Mouse (Mus musculus) intestine, embryonic 14.5 days (tissue): Measurements from ENCODE around the gene Gfy. TPM values are rescaled to one million over a fixed set of nuclear protein-coding genes. Genes with fewer than 3 reads are reported as not detected.
A peak's percentile ranks its signal among the peaks of the same experiment; 100 is the strongest.

Experiments used
- ATAC-seq: fragments of 200-750 bp; cut with Nextera tagmentation; replicated peaks from 2 replicates; pipeline ENCODE4 v1.8.0; 2017; ENCODE audit warnings: low read depth, moderate number of reproducible peaks, moderate TSS enrichment, moderate library complexity; ENCODE audit not compliant: low FRiP score, low TSS enrichment
- DNase-seq: peaks from one replicate; pipeline ENCODE4 v3.0.0-alpha.2; 2018; ENCODE audit warnings: low spot score
- H3K27ac ChIP-seq: fragments of 300-500 bp; sonication (generic); 2 replicates; pipeline ENCODE4 v1.5.1; 2014; ENCODE audit warnings: low read depth, mild to moderate bottlenecking, control low read depth
- H3K27me3 ChIP-seq: fragments of 300-500 bp; sonication (generic); replicated peaks from 2 replicates; pipeline ENCODE4 v1.6.1; 2014; ENCODE audit warnings: low read length, control low read depth; ENCODE audit not compliant: control insufficient read depth, insufficient read depth
- H3K36me3 ChIP-seq: fragments of 300-500 bp; sonication (generic); 2 replicates; pipeline ENCODE4 v1.6.1; 2014; ENCODE audit warnings: low read length, control low read depth; ENCODE audit not compliant: control insufficient read depth, insufficient read depth
- H3K4me1 ChIP-seq: fragments of 300-500 bp; sonication (generic); replicated peaks from 2 replicates; pipeline ENCODE4 v1.6.1; 2014; ENCODE audit warnings: low read length, control low read depth, mixed read lengths; ENCODE audit not compliant: control insufficient read depth, insufficient read depth
- H3K4me2 ChIP-seq: fragments of 300-500 bp; sonication (generic); 2 replicates; pipeline ENCODE4 v1.6.1; 2014; ENCODE audit warnings: low read length
- H3K4me3 ChIP-seq: fragments of 300-500 bp; sonication (generic); 2 replicates; pipeline ENCODE4 v1.5.1; 2014; ENCODE audit warnings: low read depth, low read length, control low read depth, mixed read lengths
- H3K9ac ChIP-seq: fragments of 300-500 bp; sonication (generic); 2 replicates; pipeline ENCODE4 v1.6.1; 2014; ENCODE audit warnings: mild to moderate bottlenecking, low read length
- H3K9me3 ChIP-seq: fragments of 300-500 bp; sonication (generic); 2 replicates; pipeline ENCODE4 v1.6.1; 2016; ENCODE audit warnings: low read length, control low read depth; ENCODE audit not compliant: control insufficient read depth
- WGBS: fragments of 180-500 bp; shearing (Covaris S2); extraction: QIAGEN DNeasy Blood & Tissue Kit; methylation state at CpG from one replicate; pipeline ENCODE4 v1.1.7; 2014; 5-methylcytosine and 5-hydroxymethylcytosine counted together
- polyA plus RNA-seq: library from polyadenylated mRNA; unstranded; fragments of >200 nt; fragmentation: Nextera tagmentation; extraction: Ambion mirVana; gene quantifications from 2 replicates; pipeline ENCODE4 v1.2.1, GENCODE M21; 2014

Gene Gfy
- polyA plus RNA-seq, 1 experiment from 2014 or later: not detected

DNA sequence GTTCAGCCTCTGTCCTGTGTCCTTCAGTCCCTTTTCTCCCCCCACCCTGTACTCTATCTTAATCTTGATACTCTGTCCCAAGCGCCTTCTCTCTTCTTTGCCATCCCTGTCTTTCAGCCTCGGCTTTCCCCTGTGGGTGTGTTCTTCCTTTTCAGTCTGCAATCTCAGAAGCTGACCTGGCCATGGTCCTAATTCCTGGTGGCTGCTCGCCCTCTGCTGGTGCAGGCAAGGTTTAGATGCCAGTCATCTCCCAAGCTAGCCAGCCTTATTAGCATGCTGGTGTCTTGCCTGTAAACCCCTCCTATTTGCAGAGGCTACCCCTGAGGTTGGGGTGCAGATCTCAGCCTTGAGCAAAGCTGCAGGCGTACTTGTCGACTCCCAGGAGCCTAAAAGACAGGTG is 19.1 kb upstream of the Gfy start:
- 12% methylated on average over 5 of the region's 5 CpGs for WGBS
- no peak for ATAC-seq
- H3K27ac ChIP-seq: no peak overlapping the region
- no peak overlapping the region for H3K9ac ChIP-seq
- no peaks in the 10 kb centered on the region for H3K36me3 ChIP-seq
- H3K4me2 ChIP-seq: no peak overlapping the region
- H3K27me3 ChIP-seq: no peaks in the 10 kb centered on the region; the same call in 1 of the 2 replicates
- H3K4me1 ChIP-seq: no peaks in the 10 kb centered on the region
- no peak overlapping the region for H3K4me3 ChIP-seq
- no peaks in the 10 kb centered on the region for H3K9me3 ChIP-seq
- DNase-seq: peak; percentile 71

DNA sequence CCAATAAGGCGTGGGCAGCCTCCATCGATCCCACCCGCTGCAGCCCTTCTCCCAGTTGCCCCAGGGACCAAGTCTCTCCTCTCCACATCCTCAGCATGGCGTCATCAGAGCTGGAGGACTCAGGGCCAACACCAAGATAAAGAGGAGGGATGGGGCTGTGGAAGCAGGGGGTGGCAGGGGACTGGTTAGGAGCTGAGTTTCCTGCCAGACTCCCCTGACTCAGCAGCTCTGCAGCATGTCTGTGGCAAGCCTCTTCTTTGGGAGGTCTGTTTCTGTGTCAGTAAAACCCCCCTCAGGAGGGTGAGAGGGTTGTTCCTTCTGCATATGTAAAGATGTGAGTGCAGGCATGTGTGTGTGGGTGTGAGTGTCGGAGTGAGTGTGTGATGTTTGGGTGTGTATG is 17.6 kb upstream of the Gfy start:
- no peak for ATAC-seq
- no peak overlapping the region for H3K27ac ChIP-seq
- H3K9me3 ChIP-seq: no peaks in the 10 kb centered on the region
- no peak overlapping the region for H3K4me3 ChIP-seq
- H3K36me3 ChIP-seq: no peaks in the 10 kb centered on the region
- DNase-seq: no peak
- no peaks in the 10 kb centered on the region for H3K4me1 ChIP-seq
- H3K4me2 ChIP-seq: no peak overlapping the region
- H3K27me3 ChIP-seq: no peaks in the 10 kb centered on the region
- WGBS: 57% methylated on average over 5 of the region's 5 CpGs
- H3K9ac ChIP-seq: no peak overlapping the region

DNA sequence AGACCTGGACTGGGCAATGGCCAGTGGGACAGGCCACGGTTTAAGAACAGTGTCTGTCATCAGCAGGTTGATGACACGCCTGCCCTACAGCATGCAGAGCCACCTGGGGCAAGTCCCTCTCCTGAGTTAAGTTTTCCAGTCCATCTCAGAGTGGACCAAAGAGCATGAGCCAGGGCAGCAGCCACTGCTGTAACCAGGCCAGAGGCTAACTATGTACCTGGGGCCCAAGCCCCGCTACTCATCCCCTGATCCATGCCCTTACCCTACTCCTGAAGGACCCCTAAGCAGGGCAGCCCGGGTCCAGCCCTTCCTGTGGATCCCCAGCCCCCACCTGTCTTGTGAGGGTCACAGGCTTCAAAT is 16.8 kb upstream of the Gfy start:
- Histone ChIP-seq H3K4me2 (no peak overlapping the region), H3K9ac (no peak overlapping the region), H3K9me3 (no peaks in the 10 kb centered on the region), H3K27me3 (no peaks in the 10 kb centered on the region), H3K27ac (no peak overlapping the region), H3K4me3 (no peak overlapping the region), H3K4me1 (no peaks in the 10 kb centered on the region), H3K36me3 (no peaks in the 10 kb centered on the region)
- DNase-seq: no peak
- no peak for ATAC-seq
- WGBS: 88% methylated on average over 4 of the region's 4 CpGs

DNA sequence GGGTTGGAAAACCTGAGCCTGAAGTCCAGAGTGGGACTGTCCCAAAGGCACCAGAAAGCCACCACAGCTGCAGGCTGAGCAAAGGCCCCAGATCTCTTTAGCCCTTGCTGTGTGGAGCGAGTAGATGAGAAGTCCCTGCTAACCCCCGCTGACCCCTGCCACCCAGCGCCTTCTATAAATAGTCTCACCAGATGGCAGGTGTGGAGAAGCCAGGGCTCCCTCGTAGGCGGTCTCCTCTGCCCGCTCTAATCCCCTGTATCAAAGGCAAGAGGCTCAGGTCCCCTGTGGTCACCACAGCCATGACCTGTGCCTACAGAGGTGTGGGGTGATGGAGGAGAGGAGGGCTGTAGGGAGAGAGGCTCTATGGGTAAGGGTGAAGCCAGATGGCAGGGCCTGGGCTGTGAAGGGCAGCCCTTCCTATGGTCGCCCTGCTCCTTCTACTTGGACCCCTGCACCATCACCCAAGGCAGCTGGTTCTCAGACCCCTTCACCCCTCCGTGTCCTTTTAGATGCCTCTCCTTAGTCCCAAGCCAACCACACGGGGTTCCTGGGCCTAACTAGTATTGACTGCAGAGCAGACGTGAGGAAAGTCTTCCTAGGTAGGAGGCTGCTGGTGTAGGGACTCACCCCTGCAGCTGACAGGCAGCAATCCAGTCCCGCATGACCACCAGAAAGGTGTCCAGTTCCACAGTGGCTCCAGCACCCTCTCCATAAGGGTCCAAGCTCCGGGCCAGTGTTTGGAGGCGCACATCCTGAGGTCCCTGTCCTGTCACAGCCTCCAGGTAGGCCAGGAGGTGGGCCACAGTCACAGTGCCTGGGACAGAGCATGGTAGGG is 16.2 kb upstream of the Gfy start:
- H3K4me2 ChIP-seq: no peak overlapping the region

DNA sequence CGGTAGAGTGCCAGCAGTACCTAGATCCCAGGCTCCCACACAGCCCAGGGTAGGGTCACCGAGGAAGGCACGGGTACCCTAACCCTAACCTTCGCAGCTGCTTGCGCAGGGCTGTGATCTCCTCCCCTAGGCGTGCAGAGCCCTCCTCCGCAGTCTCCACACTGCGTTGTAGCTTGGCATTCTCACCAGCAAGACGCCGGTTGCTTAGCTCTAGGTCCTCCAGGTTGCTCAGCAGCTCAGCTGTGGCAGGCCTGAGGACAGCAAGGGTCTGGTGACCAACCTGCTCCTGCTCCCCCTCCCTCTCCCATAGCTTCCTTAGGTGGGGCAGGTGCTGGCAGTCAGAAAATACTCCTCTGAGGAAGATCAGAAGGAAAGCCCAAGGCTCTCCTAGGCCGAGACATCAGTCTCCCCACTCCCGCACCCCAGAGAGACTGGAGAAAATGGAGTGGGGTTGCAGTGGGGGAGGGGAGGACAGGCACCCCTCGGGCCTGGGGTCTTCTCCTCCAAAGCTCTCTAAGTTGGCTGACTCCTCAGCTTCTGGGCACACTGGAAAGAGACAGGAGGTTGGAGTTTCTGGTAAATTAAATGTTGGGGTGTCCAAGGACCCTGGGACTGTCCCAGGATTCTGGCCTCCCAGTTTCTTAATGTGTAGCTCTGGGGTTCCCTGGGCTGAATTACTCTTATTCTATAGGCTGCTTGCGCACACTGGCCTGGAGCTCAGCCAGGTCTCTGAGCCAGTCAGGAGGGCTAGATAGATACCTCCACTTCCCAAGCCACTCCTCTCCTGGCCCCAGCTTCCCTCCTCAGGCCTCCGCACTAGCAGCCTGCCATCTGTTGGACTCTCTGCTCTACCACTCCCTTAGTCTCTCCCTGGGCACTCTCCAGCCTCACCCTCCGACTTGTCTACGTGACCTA is 14.8 kb upstream of the Gfy start:
- 64% methylated on average over 17 of the region's 17 CpGs for WGBS
- Histone ChIP-seq H3K27me3 (peaks cover 10% of the 10 kb centered on the region; the same call in 1 of the 2 replicates), H3K4me3 (no peak overlapping the region), H3K4me1 (no peaks in the 10 kb centered on the region), H3K9ac (no peak overlapping the region), H3K36me3 (no peaks in the 10 kb centered on the region), H3K4me2 (no peak overlapping the region), H3K27ac (no peak overlapping the region), H3K9me3 (no peaks in the 10 kb centered on the region)
- no peak for DNase-seq
- no peak for ATAC-seq

More for the DNA sequence above, 16.2 kb upstream of the Gfy start:
- WGBS: 57% methylated on average over 13 of the region's 13 CpGs
- H3K27me3 ChIP-seq: no peaks in the 10 kb centered on the region
- no peaks in the 10 kb centered on the region for H3K36me3 ChIP-seq
- no peak overlapping the region for H3K27ac ChIP-seq
- H3K4me1 ChIP-seq: no peaks in the 10 kb centered on the region
- no peak overlapping the region for H3K4me3 ChIP-seq
- DNase-seq: no peak
- no peak for ATAC-seq
- no peak overlapping the region for H3K9ac ChIP-seq
- no peaks in the 10 kb centered on the region for H3K9me3 ChIP-seq

DNA sequence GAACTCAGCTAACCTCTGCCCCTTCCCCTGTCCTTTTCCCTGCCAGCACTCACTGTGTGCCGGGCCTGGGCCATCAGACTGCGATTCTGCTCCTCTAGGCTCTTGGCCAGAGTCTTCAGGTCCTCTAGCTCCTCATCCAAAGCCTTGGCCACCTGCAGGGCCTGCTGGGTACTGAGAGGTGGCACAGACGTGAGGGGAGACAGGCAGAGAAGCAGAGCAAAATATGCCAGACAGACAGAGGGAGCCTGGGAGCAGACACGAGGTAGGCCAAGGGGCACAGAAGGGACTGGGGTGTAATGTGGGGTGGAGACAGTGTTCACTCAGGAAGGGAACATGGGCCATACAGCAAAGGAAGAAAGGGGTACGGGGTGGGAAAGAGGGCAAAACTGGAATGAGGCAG is 14.0 kb upstream of the Gfy start:
- Histone ChIP-seq H3K27ac (no peak overlapping the region), H3K9me3 (no peaks in the 10 kb centered on the region), H3K4me2 (no peak overlapping the region), H3K4me3 (no peak overlapping the region), H3K27me3 (peaks cover 16% of the 10 kb centered on the region; the same call in 1 of the 2 replicates), H3K36me3 (no peaks in the 10 kb centered on the region), H3K9ac (no peak overlapping the region), H3K4me1 (no peaks in the 10 kb centered on the region)
- ATAC-seq (no peak), DNase-seq (no peak)
- WGBS: 67% methylated on average over 5 of the region's 5 CpGs

DNA sequence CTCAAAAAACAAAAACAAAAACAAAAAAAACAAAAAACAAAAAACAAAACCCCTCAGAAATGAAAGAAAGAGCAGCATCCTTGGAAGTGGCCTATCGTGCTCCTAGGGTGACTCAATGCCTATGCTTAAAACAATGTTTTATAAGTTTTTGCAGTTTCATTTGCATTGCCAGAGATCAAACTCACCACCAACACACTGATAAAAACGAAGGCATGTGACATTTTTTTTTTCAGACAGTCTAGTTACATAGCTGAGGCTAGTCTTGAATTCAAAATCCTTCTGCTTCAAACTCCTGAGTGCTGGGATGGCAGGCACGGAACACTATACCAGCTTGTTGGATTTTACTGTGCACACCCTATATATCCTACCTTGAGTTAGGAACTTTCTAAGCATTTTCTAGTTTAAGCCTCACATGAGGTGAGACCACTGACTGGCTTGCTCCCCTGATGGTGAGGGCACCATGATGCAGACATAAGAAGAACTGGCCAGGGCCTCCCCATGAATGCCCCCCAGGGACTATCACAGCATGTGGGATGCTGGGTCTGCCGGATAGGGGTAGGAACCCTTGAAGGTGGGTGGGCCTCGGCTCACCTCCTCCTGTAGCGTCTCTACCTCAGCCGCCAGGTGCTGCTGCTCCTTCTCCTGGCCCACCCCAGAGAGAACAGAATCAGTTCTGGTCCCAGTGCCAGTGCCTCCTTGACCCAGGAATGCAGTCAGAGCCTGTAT is 13.4 kb upstream of the Gfy start:
- Histone ChIP-seq H3K9me3 (no peaks in the 10 kb centered on the region), H3K27me3 (peaks cover 21% of the 10 kb centered on the region; the same call in 1 of the 2 replicates), H3K36me3 (no peaks in the 10 kb centered on the region), H3K4me1 (no peaks in the 10 kb centered on the region), H3K9ac (no peak overlapping the region), H3K27ac (no peak overlapping the region), H3K4me3 (no peak overlapping the region), H3K4me2 (no peak overlapping the region)
- WGBS: 87% methylated on average over 7 of the region's 7 CpGs
- DNase-seq: no peak
- ATAC-seq: no peak

DNA sequence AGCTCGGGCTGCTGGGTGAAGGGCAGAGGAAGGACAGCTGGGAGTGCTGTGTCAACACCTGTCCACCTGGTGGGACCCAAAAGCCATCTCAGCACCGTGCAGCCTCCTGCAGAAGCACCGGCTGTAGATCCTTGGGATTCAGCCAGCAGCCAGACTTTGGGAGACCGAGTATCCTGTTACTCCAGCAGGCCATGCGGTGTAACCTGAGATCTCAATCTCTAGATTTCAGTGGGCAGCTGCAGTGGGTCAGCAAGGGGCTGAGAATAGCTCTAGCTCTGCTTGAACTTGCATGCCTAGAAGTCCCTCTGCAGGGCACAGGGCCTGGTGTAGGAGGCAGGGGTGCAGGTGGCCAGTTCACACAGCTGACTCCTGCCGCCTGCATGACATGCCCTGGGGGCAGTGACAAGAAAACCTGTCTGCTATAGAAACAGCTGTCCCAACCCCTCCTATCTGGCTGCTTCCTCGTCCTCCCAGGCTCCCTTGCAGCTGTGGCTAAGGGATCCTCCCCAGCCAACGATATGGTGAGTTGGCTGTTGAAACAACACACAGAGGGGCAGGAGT is 12.5 kb upstream of the Gfy start:
- DNase-seq: no peak
- H3K36me3 ChIP-seq: no peaks in the 10 kb centered on the region
- H3K4me2 ChIP-seq: no peak overlapping the region
- H3K27me3 ChIP-seq: peaks cover 25% of the 10 kb centered on the region
- H3K4me3 ChIP-seq: no peak overlapping the region
- no peaks in the 10 kb centered on the region for H3K9me3 ChIP-seq
- H3K9ac ChIP-seq: no peak overlapping the region
- 7% methylated on average over 8 of the region's 8 CpGs for WGBS
- ATAC-seq: no peak
- no peaks in the 10 kb centered on the region for H3K4me1 ChIP-seq
- no peak overlapping the region for H3K27ac ChIP-seq
